Mouse (Mus musculus) induced T-regulatory cell, adult 2 months (primary cell): ENCODE data around the gene Cd300lf.

Source experiments
- DNase-seq: peaks from one replicate; pipeline ENCODE4 v3.0.0-alpha.2; 2012; ENCODE audit warnings: low read depth

Cd300lf gene

DNA sequence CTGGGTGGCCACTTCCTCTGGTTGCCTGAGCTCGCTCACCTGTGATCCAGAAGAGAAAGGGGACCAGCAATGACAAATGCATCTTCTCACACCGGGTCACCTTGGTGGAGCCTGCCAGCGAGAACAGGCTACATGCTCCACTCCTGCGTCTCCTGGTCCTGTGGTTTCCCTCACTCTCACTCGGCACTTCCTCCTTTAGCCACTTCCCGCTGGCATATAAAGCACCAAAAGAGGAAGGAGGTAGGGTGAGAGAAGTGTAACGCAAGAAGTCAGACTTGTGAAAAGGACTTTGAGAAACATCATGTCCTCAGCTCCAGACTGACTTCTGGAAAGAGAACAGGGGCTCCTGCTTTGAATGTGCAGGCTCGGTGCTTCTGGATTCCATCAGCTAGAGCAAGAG lies at the start of gene Cd300lf:
Gene Cd300lf (minus strand): TSS at position 193 of the 400 bp plus-strand sequence.
- peak; percentile 47 for DNase-seq

- DNase-seq, result peak; percentile 92
These were observed 48.3 kb upstream of the Cd300lf start for GRCm38 (mm10) chr11:115181913-115182638.

GRCm38 (mm10) chr11:115179881-115180280 lies 46.1 kb upstream of the Cd300lf start:
- DNase-seq, result no peak

- DNase-seq, result no peak
These were observed 45.4 kb upstream of the Cd300lf start for GRCm38 (mm10) chr11:115179191-115179590.

DNA sequence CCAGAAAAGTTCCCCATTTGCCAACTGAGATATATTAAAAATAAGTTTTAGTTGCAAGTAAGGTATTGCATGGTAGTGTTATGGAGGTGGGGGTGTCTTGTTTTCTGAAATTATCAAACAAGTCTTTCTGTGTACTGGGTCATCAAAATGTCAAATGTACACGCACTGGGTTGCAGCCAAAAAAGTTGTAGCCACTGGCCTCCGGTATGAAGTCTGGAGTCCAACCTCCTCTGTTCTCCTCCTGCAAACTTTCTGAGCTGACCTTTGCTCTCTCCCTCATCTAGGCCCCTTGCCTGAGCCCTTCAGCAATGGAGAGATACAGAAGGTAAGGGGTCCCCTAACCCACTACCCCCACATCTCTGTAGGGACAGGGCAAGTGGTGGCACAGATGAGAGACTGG lies 45.0 kb upstream of the Cd300lf start:
- DNase-seq, result no peak

DNA sequence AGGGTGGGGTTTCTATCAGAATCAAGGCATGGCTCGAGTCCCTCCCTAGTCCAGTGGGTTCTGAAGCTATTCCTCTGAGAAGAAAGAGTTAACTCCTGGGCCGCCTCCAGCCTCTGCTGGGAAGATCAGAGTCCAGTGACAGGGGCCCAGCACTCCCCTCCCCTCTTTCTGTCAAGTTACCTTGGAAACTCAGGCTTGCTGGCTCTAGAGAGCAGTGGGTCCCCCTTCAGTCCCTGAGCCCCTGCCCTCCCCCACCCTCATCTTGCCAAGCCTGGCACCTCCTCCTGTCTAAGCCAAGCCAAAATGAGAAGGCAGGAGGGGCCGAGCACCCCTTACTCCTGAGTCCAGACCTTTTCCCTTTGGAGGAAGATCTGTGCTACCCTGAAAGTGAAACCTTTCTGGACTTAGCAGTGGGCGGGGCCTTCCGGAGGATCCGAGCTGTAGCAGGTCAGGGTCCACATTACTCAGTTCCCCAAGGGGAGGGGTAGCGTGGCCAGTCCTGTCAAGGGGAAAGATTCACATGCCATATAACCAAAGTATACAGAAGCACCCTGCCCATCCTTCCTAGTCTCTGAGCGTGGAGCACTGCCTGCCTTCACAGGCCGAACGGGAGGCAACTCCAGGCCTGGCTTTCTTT lies 43.9 kb upstream of the Cd300lf start:
- no peak for DNase-seq

DNA sequence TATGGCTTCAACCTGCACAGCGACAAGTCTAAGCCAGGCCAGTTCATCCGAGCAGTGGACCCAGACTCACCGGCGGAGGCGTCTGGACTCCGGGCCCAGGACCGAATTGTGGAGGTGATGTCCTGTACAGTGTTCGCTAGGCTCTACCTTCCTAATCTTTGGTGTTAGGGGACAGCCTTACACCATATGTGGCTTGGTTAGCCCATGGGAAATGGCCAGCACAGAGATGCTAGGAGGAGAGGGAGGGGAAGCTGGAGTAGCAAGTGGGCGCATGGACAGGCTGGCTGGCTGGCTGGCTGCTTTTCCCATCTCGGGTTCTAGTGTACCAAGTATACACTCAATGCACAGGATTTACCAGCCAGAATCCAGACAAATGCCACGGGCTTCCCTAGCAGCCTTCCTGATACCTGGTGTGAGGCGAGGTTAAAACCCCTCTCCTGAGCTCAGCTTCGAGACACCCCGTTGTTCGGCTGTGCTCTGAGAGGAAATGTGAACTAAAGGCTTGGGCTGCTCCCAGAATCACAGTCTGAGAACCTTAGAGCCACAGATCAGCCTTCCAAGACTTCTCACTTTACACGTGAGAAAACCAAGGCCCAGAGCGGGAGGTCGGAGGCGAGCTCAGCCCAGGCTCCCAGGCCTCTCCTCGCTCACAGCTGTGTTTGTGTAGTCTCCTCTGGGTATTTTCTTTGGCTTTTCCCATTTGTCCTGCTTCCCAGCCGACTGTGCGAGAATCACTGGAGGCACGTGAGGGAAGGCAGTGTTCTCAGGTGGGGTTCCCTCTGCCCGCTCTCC lies 42.8 kb upstream of the Cd300lf start:
- DNase-seq, result no peak

GRCm38 (mm10) chr11:115173549-115174339 lies 40.0 kb upstream of the Cd300lf start:
- peak; percentile 91 for DNase-seq

DNA sequence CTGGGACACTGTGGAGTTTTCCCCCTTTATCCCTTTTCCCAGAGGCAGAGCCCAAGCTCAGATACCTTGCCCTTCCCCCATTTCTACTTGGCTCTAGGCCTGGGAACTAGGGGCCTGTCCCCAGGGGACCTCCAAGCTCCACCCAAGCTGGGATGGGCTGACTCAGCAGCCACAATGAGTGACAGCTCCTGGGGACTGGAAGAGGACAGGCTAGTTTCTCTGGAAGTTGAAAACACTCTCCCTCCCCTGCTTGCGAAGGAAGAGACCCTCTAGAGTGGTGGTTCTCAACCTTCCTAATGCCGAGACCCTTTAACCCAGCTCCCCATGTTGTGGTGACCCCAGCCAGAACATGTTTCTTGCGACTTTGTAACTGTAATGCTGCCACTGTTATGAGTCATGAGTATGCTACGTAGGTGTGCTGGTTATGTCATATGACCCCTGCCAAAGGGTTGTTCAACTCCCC lies 39.1 kb upstream of the Cd300lf start:
- peak; percentile 71 for DNase-seq

- DNase-seq, result no peak
These were observed 37.3 kb upstream of the Cd300lf start for GRCm38 (mm10) chr11:115171125-115171524.

GRCm38 (mm10) chr11:115169430-115169829 lies 35.6 kb upstream of the Cd300lf start:
- no peak for DNase-seq

GRCm38 (mm10) chr11:115167631-115168249 lies 33.9 kb upstream of the Cd300lf start:
- peak; percentile 41 for DNase-seq

DNA sequence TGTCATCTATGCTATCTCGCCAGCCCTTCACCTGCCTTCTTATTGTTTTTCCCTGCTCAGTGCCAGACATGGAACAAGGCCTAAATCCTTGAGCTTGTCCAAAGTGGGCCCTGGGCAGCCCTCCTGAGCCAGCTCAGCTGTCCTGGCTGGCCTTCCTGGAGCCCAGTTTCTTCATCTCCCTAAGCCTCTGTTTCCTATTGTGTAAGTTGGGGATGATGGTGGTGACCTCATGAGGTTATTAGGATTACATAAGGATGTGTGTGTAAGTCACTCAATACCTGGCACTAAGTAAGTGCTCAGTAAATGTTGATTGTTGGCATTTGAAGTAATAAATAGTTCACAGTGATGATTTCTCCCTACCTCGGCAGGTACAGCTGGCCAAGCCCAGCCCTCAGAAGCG lies 33.0 kb upstream of the Cd300lf start:
- DNase-seq, result peak; percentile 9

- DNase-seq, result peak; percentile 57
These were observed 31.2 kb upstream of the Cd300lf start for GRCm38 (mm10) chr11:115164976-115165374.

DNA sequence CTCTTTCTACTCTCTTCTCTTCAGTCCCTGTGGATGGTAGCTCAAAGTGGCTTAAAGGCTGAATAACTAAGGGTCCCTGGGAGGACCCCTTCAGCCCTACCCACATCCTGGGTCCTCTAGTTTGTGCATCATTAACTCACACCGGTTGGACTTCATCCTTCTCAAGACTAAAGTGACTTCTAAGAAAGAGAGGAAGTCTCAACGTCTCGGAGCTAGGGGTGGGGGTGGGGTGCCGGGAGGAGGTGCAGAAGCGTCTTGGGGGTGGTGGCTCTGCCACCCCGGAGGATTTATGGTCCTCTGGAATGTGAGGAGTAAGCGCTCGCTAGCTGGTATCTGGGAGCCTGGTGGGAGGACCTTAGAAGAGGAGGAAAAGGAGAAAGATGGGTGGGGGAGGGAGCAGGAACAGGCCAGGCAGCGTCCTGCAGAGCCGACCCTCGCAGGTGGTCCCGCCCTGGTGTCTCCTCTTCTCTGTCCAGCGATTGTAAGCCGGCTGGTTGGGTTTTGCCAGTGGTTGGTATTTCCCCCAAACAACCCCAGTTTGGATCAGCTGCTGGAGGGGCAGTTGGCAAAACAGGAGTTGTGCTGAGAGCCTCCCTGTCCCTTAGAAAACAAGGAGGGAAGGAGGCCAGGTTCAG lies 30.7 kb upstream of the Cd300lf start:
- peak; percentile 74 for DNase-seq

GRCm38 (mm10) chr11:115163568-115164150 lies 29.9 kb upstream of the Cd300lf start:
- DNase-seq, result peak; percentile 79

- DNase-seq, result peak; percentile 100
These were observed 29.2 kb upstream of the Cd300lf start, which contains the start of gene Slc9a3r1 for GRCm38 (mm10) chr11:115162832-115163480. Gene Slc9a3r1, plus strand, starts transcription at chr11:115163341.

DNA sequence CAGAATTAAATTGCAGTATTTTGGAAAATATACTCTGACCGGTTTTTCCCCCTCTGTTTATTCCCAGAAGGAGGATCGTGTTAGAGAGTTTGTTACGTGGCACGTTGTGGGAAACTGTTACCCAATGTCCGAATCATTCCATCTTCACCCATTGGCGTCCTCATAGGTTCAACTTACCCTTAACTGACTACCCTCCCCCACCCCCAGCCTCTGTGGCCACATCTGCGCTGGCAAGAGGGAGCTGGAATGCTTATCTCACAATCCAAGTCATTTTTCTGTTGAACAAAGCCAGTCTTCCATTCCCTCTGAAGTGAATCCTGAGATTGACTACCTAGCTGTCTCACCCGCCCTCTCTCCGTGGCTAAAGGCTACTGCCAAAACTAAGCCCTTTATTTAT lies 28.4 kb upstream of the Cd300lf start:
- DNase-seq, result no peak

GRCm38 (mm10) chr11:115161578-115162204 lies 27.9 kb upstream of the Cd300lf start:
- DNase-seq, result peak; percentile 78
